Mouse (Mus musculus): Measurements from ENCODE around the gene Irf2bp2.

GRCm38 (mm10) chr8:126556691-126557090 is 37.1 kb downstream of the Irf2bp2 start:
- TF ChIP-seq POLR2A (IDR thresholded peaks at IDR 0.05; ENCODE audit: borderline replicate concordance, extremely low read depth, insufficient read depth, insufficient read length, poor library complexity, severe bottlenecking) (no peak), CTCF (IDR thresholded peaks at IDR 0.05; ENCODE audit: borderline replicate concordance, extremely low read depth, insufficient read depth, insufficient read length) (no peak)
